Mouse (Mus musculus) adrenal gland, adult 8-10 months (tissue): ENCODE measurements at regions not wholly inside any gene's neighbourhood (a gene's known extent, or its start where the extent isn't known, plus 50 kb on each side); places are given as distances from the start of the nearest gene placed in this dataset.

Experiments used
- DNase-seq: peaks from one replicate; pipeline ENCODE4 v3.0.0; 2022

DNA sequence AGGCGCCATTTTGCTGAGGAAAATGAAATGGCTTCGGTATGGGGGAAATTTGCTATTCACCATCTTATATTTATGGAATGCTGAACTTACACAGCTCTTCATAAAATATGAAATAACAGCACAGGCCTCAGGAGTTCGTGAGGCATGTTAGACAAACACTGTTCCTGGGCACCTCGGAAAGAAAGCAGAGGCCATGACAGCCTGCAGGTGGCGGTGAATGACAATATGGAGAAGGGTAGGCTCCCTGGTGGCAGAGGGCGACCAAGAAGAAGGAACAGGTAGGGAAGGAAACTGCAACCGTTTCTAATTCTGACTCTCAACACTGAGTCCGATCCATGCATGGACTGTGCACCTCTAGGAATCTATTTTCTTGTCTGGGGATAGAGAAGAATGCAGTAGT is 553.6 kb upstream of the Tmpo start:
- DNase-seq: no peak

- DNase-seq: no peak
Observed at GRCm38 (mm10) chr10:91732007-91732589, 551.0 kb upstream of the Tmpo start.

- no peak for DNase-seq
Observed at GRCm38 (mm10) chr10:91730062-91730461, 548.9 kb upstream of the Tmpo start.

- no peak for DNase-seq
Observed at GRCm38 (mm10) chr10:91719561-91720371, 538.7 kb upstream of the Tmpo start.

DNA sequence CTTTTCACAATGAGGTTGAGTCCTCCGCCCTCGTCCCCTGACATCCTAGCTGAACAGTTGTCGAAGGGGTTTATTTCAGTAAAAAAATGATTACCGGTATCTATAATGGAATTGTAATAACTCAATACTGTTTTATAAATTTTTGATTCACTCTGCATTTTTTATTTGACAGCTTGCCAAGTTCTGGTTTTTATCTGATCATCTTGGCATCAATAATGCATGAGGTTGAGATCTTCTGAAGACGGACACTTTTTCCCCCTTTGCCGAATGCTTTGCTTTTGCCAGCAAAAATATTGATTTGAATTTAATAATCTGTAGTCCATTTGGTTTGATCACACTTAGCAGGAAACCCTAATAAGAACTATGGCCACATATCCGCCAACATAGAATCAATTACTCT is 535.5 kb upstream of the Tmpo start:
- DNase-seq: no peak

- DNase-seq: no peak
Observed at GRCm38 (mm10) chr10:91714648-91715047, 533.5 kb upstream of the Tmpo start.

DNA sequence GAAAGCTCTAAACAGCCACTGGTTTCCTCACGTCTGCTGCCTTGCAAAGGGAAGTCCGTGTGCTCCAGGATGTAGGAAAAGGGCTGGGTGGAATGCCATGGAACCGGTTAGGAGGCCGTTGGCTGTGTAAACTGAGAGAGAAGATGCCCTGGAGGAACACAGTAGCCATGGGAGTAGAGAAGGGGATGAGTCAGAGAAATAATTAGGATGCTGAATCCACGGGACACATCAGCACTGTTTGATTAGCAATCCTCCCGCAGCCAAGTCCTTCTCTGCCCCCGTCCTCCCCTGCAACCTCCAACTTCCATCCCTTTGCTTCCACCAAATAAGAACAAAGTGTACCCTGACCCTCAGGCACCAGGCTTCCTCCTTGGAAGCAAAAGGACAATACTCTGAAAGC is 532.4 kb upstream of the Tmpo start:
- DNase-seq: no peak

DNA sequence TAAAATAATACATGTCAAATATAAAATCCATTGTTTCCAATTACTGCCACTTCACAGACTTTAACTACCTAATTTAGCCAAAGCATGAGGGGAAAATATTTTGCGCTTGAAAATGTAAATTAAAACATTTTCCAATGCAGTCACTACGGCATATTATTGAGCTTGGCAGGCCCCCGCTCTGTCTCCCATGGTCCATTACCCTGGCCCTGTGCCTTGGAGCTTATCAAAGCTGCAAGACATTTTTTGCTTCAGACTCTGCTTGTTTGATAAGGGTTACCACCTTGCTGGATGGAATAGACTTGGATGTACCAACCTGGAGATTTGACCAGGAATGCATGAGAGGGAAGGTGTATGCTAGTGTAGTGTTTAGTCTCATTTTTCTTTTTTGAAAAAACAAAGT is 525.7 kb upstream of the Tmpo start:
- DNase-seq: no peak

DNA sequence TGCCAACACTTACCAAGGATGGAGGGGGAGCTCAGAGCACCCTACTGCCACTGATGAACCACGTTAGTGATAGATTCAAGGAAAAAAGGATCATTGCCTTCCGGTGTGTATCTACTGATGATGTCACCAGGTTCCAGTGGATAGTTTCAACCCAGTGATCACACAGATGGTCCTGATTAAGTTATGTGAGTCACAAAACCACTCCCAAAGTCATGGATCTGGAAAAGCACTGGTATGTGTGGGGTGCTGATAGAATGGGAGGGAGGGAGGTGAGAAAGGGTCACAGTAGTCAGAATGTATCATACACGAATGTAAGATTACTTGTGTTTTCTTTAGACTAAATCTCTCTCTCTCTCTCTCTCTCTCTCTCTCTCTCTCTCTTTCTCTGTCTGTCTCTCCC is 523.6 kb upstream of the Tmpo start:
- DNase-seq: no peak

DNA sequence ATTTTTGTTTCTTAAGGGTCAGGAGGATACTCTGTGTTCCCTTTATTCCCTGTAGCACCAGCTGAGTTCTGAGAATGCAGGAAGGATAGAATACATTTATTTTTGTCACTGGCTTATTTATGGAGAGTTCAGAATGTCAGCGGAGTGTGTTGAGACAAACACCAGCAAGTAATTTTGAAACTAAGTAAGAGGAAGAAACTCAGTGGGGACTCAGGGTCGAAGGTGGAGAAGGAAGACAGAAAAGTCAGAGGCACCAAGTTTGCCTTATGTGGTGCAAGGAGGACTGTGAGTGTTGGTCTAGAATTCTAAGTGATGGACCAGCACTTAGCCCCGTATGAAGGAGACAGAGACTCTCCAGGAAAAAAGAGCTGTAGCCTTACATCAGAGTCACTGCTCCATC is 520.7 kb upstream of the Tmpo start:
- no peak for DNase-seq

GRCm38 (mm10) chr10:91686082-91686618 is 505.0 kb upstream of the Tmpo start:
- no peak for DNase-seq

DNA sequence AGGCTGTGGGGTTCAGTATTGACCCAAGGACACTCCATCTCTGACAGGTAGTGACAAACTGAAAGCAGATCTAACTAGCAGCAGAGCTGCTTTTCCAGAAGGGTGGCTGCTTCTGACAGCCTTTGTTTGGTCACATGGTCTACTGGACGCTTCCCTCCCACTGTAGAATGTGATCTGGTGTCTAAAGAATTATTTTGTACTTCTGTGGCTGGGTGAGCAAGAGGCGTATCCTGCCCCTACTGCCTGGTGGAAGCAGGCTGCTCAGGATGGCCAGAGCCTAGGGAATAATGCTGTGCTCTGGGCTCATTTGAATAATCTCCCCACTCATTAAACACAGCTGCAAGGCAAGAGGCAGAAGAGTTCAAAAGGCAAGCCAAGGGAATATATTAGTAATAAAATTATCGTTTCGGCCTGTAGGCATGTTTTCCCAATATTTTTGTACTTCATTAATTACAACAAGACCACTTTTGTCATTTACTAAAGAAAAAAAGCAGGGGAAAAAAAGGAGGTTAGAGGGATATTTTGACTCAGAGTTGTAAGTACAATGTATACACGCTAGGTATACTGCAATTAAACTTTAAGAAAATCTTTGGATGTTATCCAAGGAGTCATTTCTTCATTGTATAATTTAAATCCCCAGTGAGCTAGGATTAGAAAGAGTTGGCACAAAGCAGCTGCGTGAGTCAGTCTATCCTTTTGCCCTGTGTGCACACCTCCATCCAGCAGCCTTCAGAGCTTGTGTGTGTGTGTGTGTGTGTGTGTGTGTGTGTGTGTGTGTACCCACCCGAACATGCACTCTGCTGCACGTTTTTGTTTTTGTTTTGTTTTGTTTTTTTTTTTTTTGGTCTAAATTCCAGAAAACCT is 504.3 kb upstream of the Tmpo start:
- no peak for DNase-seq

DNA sequence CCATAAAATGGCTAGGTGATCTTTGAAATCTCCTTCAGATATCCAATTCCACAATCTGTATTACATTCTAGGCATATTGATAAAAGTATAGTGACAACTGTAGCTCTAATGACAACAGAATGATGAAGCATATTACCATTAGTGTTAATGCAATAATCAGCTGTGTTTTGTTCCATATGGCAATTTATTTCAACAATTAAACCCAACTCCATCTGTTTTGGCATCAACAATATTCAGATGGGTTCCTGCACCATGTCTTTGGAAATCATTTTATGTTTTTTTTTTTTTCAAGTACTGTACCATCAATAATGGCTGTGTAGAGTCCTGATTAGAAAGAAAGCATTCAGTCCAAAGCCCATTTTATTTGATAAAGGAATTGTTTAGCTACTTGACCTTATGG is 498.5 kb upstream of the Tmpo start:
- no peak for DNase-seq

GRCm38 (mm10) chr10:91637911-91638310 is 456.8 kb upstream of the Tmpo start:
- no peak for DNase-seq

DNA sequence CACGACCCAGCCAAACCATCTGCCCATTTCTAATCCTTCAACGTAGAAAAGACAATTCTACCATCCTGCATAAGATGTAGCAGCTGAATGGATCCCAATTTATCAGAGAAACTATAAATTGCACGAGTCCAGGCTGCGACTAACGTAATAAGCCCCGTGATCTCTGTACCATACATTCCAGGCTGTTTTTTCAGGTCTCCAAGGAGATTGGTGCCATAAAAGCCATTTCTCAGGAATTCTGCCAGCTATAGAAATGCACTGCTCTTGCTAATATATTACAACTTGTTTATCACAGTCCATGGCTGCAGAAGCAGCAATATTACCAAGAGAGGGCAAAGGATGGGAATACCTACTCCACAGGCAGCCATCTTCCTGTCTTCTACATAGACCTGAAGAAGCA is 447.6 kb upstream of the Tmpo start:
- DNase-seq: no peak

GRCm38 (mm10) chr10:91622281-91622680 is 441.2 kb upstream of the Tmpo start:
- DNase-seq: no peak

- DNase-seq: no peak
Observed at GRCm38 (mm10) chr10:91613794-91614479, 432.8 kb upstream of the Tmpo start.

DNA sequence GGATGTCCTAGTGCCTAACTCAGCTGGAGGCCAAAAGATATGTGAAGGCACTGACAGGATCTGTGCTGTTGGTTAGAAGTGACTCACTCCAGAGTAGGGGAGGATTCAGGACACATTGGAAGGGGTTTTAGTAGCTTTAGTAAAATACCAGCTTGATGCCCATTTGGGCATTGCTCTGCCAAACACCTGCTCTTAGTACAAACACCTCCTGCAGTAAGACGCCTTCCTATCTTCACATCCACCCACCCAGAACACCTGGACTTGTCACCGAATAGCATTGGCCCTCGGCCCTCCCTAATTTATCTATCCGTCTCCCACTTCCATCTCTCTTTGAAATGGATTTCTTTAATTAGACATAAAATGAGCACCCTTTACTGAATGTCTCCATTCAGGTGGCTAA is 430.9 kb upstream of the Tmpo start:
- no peak for DNase-seq

GRCm38 (mm10) chr10:91594891-91595290 is 413.8 kb upstream of the Tmpo start:
- DNase-seq: no peak

GRCm38 (mm10) chr10:91593378-91593777 is 412.3 kb upstream of the Tmpo start:
- no peak for DNase-seq

- DNase-seq: no peak
Observed at GRCm38 (mm10) chr10:91591845-91592244, 410.7 kb upstream of the Tmpo start.

GRCm38 (mm10) chr10:91591398-91591811 is 410.3 kb upstream of the Tmpo start:
- DNase-seq: no peak

DNA sequence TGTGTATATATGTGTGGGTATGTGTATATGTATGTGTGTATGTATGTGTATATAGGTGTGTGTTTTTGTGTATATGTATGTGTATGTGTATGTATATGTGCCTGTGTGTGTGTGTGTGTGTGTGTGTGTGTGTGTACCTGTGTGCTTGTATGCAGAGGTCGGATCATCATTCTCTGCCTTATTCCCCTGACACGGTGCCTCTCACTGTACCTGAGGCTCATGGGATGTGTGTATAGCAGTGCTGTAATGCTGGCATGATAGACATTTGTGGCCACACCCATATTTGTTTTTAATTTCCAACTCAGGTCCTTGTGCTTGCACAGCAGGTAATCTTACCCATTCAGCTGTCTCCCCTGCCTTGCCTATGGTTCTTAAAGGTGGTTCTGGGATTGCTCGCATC is 402.1 kb upstream of the Tmpo start:
- DNase-seq: no peak
